Mouse (Mus musculus) spleen, adult 18-20 months (tissue): Measurements from ENCODE around the gene Ablim1.

ENCODE experiments used
- DNase-seq, 2 experiments: peaks; one replicate each; pipeline ENCODE4 v3.0.0; 2022; ENCODE audit warnings: mixed read lengths in 2 of 2

Ablim1 gene

GRCm38 (mm10) chr19:57340900-57341742 is 26.4 kb upstream of the Ablim1 start:
- DNase-seq, result no peak

GRCm38 (mm10) chr19:57339281-57339864 is 24.7 kb upstream of the Ablim1 start:
- no peak for DNase-seq

- no peak for DNase-seq
These were observed 20.4 kb upstream of the Ablim1 start for GRCm38 (mm10) chr19:57335135-57335534.

GRCm38 (mm10) chr19:57333356-57333755 is 18.6 kb upstream of the Ablim1 start:
- DNase-seq, result no peak

DNA sequence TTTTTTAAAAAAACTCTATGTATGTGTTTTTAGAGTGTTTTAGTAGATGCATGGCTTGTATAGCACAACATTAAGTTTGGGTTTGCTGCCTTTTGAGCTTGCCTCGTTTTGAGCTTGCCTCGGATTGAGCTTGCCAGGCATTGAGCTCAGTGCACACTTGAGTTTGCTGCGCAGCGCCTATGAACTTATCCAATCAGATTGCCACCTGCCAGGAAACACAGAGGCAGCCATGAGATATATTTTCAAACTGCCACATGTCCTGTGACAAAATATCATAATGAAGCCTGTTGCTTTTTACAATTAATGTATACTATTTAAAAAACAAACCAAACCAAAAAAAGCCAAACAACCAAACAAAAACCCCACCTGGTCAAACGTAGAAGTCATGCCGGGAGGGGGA is 16.5 kb upstream of the Ablim1 start:
- no peak for DNase-seq

GRCm38 (mm10) chr19:57330309-57330708 is 15.6 kb upstream of the Ablim1 start:
- no peak for DNase-seq

GRCm38 (mm10) chr19:57328792-57329191 is 14.1 kb upstream of the Ablim1 start:
- peak in 1 of 2 experiments; percentile 45 for DNase-seq

GRCm38 (mm10) chr19:57328269-57328668 is 13.6 kb upstream of the Ablim1 start:
- DNase-seq, result no peak

DNA sequence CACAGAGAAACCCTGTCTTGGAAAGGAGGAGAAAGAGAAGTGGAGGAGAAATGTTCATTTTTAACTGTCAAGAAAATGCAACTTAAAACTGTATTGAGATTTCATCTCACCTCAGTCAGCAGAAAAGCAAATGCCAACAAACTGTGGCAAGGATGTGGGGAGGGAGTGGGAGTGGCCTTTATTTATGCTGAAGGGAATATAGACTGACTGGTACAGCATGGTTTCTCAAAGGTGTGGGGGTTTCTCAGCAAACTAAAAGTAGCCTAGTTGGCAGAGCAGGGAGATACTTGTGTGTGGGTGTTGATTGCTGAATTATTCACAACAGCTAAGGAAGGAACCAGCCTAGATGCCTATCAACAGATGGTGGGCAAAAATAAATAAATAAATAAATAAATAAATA is 13.0 kb upstream of the Ablim1 start:
- DNase-seq, result no peak

DNA sequence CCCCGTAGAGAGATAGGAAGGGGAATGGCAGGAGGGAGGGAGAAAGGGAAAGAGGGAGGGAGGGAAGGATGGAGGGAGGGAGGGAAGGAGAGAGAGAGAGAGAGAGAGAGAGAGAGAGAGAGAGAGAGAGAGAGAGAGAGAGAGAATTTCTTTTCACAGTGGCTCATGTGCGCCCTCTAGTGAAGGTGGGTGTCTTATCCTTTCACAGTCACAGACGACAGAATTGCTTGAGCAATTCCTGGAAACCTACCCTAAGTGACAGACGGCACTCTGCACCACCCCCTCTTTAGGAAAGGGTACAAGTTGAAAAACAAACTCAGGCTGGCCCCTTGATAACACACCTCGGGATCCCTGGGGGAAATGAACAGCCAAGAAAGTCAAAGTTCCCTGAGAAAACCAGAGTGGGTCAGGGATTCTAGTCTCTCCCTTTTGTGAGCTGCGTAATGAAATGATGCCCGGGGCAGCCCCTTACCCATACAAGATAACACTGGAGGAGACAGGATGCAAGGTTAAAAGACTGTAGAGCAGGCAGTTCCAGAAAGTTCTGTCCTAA is 11.1 kb upstream of the Ablim1 start:
- peak in 1 of 2 experiments; percentile 68 for DNase-seq

- no peak for DNase-seq
These were observed 8.4 kb upstream of the Ablim1 start for GRCm38 (mm10) chr19:57323087-57323486.

DNA sequence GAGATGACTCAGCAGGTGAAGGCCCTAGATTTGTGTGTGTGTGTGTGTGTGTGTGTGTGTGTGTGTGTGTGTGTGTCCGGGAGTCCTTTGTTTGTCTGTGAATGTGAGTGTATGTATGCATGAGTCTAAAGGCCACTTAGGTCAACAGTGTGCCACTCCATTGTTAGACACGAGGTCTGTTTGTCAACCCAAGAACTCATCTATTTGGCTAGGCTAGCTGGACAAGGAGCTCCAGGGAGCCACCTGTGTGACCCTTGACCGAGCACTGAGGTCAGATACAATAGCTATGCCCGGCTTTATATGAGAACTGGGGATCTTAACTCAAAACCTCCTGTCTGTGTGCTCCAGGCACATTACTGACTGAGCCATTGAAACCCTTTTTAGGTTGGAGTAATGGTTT is 7.8 kb upstream of the Ablim1 start:
- no peak for DNase-seq

DNA sequence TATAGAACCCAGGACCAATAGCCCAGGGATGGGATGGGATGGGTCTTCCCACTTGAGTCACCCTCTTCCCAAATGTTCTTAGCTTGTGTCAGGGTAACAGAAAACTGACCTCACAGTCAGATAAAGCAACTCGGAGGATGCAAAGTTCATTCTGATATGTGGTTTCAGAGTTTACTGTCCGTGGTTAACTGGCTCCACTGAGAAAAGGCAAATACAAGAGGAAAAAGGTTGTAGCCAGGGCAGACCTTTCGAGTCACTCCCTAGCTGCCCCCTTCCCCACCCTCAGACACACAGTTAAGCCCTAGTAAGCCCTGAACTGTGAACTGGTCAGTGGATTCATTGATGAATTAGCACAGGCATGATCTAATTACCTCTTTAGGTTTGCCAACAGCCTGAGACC is 7.1 kb upstream of the Ablim1 start:
- DNase-seq, result no peak

- no peak for DNase-seq
These were observed 6.1 kb upstream of the Ablim1 start for GRCm38 (mm10) chr19:57320656-57321382.

DNA sequence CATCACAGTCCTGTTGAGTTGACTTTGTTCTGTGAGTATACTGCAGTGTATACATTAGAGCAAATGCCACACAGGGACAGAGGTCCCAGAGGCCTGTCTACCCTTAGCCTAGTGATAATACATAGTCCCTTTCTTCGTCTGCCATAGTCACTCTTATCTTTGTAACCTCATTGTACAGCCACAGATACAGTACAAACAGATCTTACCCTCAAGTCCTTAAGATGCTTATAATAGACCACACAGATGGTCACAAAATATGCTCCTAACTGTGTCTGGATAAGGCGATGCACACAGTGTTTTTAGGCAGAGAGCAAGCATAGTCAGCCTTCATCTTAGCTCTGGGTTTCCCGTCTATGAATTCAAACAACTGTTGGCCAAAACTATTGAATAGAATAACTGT is 1.9 kb upstream of the Ablim1 start:
- no peak for DNase-seq

DNA sequence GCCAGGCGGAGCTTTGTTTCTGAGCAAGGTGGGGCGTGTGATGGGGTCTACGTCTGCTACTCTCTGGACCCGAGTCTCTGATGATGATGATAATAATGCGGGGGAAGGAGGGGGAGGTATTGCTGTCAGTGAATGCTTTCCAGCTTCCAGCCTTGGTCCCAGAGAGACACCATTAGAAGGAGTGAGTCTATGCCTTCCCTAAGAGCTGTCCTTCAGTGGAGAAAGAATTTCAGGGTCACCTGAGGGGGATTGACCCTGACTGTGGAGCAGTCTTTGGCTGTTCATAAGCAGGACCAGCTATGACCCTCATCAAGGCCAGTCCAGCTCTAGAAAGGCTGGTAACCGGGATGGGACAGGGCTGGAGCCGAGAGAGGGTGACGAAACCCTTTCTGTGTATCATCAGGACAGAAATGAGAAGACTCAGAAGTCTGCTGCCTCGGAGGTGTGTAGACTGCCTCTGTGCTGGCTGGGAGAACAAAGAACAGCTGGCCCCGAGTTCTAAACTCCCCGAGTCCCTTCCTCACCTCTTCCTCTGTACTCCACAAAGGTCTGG is 370 bp upstream of the Ablim1 start:
- no peak for DNase-seq

DNA sequence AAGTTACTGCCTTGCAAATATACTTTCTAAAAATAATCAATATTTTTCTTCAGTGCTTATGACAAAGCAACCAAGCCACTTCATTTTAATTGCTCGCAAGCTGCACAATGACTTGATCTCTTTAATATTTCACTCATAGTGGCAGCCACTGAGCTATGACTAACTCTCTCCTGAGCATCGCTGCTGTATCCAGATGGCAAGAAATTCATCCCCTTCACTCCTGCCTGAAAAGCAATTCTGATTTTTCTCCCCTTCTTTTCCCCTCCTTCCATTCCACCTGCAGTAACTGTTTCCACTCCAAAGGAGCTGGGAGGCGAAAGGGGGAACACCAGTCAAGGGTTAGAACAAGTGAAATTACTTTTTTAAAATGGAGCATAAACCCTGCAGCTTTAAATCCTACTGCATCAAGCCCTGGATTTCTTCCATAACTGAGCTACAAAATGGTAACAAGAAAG is 801 bp downstream of the Ablim1 start:
- DNase-seq, result no peak

DNA sequence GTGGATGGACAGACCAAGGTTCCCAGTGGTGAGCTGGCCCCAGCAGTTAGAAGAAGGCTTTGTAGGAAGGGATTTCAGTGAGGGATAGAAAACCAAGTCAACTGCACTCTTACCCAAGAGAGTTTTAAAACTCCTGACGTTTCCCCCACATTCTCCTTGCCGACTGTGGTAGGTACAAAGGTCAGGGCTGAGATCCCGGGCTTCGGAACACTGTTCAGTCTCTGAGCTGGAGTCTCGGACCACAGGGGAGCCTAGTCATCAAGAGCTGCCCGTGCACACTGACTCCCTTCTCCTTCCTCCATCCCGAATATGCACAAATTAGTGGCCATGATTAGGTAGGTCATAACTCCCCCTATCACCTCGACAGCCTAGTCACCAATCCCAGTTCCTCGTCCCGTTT is 1.5 kb downstream of the Ablim1 start:
- no peak for DNase-seq

DNA sequence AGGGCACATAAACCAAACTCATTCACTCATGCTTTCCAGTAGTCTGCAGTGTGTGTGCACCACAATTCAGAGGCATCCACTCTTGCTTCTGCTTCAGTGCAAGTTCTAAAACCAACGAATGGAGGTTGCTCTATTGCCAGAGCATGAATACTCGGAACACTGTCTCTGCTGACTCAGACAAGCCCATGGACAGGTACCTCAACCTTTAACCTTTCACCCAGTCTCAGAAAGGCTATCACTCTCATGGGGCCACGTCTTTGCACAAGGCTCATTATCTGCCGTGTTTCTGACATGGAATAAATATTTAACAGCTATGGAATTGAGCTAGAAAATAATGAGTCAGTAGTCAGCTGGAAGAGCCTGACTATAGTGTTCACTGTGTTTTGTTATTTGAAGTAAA is 4.7 kb downstream of the Ablim1 start:
- DNase-seq, result no peak

DNA sequence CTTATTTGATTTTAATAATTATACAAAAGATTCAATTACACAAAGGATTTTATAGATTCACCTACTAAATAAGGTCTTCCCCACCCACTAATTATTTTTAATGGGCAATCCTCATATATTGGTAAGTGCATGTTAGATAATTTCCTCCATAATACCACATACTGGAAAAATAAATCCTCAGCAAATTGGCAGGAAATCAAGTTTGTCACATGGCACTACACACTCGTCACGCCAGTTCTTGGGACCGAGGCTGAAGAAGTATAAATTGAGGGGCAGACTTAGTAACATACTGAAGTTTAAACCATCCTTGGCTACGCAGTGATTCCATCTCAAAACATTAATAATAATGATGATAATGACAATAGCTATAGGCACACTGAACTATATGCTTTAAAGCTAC is 8.1 kb downstream of the Ablim1 start:
- no peak for DNase-seq

DNA sequence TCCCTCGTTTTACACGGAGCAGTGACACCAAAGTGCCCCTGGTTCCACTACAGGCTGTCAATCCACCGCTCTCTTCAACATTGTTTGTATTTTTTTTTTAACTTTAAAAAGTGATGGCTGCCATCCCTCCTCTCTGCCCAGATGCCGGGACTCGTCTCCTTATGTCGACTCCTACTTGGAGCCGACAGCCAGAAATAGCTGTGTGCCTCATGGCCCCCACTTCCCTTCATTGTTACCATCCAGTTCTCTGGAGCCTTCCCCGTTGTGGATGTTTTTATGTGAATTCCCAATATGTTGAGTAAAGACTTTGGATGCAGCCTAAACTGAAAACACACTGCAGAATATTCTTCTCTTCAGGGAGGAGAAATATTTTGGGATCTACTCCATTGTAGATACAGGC is 8.7 kb downstream of the Ablim1 start:
- DNase-seq, result no peak

DNA sequence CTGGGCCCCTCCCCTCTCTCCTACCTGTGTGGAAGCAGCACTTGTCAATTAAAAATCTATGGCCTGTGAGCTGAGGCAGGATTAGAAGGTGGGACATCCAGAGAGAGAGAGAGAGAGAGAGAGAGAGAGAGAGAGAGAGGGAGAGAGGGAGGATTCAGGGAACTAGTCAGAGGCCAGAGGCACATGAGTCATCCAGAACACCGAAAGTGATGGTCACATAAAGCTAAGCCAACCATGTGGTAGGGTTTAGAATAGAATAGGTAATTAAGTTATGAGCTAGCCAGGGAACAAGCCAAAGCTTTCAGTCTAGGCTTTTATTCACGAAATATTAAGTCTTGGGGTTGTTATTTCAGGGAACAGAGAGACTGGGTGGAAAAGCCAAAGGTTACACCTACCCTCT is 10.1 kb downstream of the Ablim1 start:
- DNase-seq, result no peak

DNA sequence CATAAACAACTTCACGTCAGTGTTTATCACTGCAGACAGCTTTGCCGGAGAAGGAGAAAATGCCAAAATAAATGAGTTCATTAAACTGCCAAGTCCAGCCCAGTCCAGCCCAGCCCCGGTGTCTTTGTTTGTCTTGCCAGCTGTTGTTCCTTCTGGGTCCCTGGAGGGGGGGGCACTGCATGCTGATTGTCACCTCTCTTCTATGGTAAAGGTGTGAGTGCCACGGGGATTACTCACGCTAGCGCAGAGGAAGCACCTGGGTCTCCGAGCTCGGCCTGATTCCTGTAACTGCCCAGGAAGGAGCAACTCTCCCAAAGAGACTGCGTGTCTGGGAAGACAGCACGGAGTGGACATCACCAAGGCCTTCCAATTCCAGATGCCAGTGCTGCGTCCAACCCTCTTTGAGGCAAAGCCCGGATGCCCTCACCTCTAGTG is 12.7 kb downstream of the Ablim1 start:
- no peak for DNase-seq
